Mouse (Mus musculus): ENCODE data around the gene Fpgs.

DNA sequence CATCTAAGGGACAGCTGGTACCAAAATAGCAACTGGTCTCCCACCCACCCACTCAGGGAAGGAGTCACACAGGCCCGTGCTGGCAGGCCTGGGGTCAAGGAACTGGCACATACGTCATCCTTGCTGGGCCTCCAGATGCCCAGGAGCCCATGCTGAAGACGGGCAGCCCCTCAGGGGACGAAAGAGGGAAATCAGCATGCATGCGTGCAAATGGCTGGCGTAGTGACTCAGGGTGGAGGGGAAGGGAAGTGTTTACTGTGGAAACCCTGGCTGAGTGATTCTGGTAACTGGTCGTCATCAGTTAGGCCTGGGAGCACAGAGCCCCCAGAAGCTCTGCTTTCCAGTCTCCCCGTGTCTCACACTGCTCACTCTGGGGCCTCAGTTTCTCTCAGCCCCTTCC lies 38.6 kb downstream of the Fpgs start:
- TF ChIP-seq CTCF (conservative IDR thresholded peaks at IDR 0.05; ENCODE audit: low read length) (no peak), NANOG (IDR thresholded peaks at IDR 0.05; ENCODE audit: borderline replicate concordance, low read length) (no peak), POU5F1 (IDR thresholded peaks at IDR 0.05; ENCODE audit: borderline replicate concordance, low read length) (no peak)

Measured in E14TG2a.4 (cell line).